Mouse (Mus musculus): ENCODE measurements around the gene Wdr62. TPM values are rescaled to one million over a fixed set of nuclear protein-coding genes. Genes with fewer than 3 reads are reported as not detected.
"Not testable (repeated sequence)": the region's sequence is repeated elsewhere in the genome, so short reads cannot be mapped to it uniquely, and the experiment has no call there.

Gene Wdr62
- polyA plus RNA-seq, 1 experiment from 2014 or later = 2.4 TPM

- no peak overlapping the region for H3K9ac ChIP-seq (ENCODE audit: low read length)
- H3K9me3 ChIP-seq (ENCODE audit: control insufficient read depth, low read length) = no peaks in the 10 kb centered on the region
- no peak overlapping the region for H3K4me3 ChIP-seq (ENCODE audit: low read depth, low read length)
- no peak overlapping the region for H3K27ac ChIP-seq (replicated peaks)
- H3K4me1 ChIP-seq (replicated peaks; ENCODE audit: control insufficient read depth, insufficient read depth) = no peaks in the 10 kb centered on the region
- DNase-seq (ENCODE audit: low spot score) (peak; percentile 42), ATAC-seq (ENCODE audit: low FRiP score, low TSS enrichment) (no peak)
- peak overlapping the region; percentile 20; the same call in 1 of the 2 replicates for H3K4me2 ChIP-seq (replicated peaks; ENCODE audit: low read depth)
- no peaks in the 10 kb centered on the region for H3K27me3 ChIP-seq (ENCODE audit: control insufficient read depth, insufficient read depth, low read length)
- TF ChIP-seq CTCF (IDR thresholded peaks at IDR 0.05; ENCODE audit: low read depth) (no peak), EP300 (optimal IDR thresholded peaks at IDR 0.05) (no peak)
- no peaks in the 10 kb centered on the region for H3K36me3 ChIP-seq (ENCODE audit: control insufficient read depth, insufficient read depth, low read length)
- WGBS = 38% methylated on average over 8 of the region's 8 CpGs
These were observed 75.8 kb downstream of the Wdr62 start for GRCm38 (mm10) chr7:30204380-30204779.

- TF ChIP-seq CTCF (IDR thresholded peaks at IDR 0.05; ENCODE audit: low read depth) (no peak), EP300 (optimal IDR thresholded peaks at IDR 0.05) (no peak)
- WGBS = 54% methylated on average over 11 of the region's 11 CpGs
- no peaks in the 10 kb centered on the region for H3K36me3 ChIP-seq (ENCODE audit: control insufficient read depth, insufficient read depth, low read length)
- H3K27me3 ChIP-seq (ENCODE audit: control insufficient read depth, insufficient read depth, low read length) = no peaks in the 10 kb centered on the region
- no peak overlapping the region for H3K27ac ChIP-seq (replicated peaks)
- DNase-seq (ENCODE audit: low spot score) (no peak), ATAC-seq (ENCODE audit: low FRiP score, low TSS enrichment) (no peak)
- no peak overlapping the region for H3K4me3 ChIP-seq (ENCODE audit: low read depth, low read length)
- H3K4me1 ChIP-seq (replicated peaks; ENCODE audit: control insufficient read depth, insufficient read depth) = no peaks in the 10 kb centered on the region
- no peak overlapping the region for H3K9ac ChIP-seq (ENCODE audit: low read length)
- no peak overlapping the region for H3K4me2 ChIP-seq (replicated peaks; ENCODE audit: low read depth)
- no peaks in the 10 kb centered on the region for H3K9me3 ChIP-seq (ENCODE audit: control insufficient read depth, low read length)
These were observed 77.1 kb downstream of the Wdr62 start for GRCm38 (mm10) chr7:30202895-30203690.

- H3K27ac ChIP-seq (replicated peaks); H3K4me1 ChIP-seq (replicated peaks; ENCODE audit: control insufficient read depth, insufficient read depth); H3K36me3 ChIP-seq (ENCODE audit: control insufficient read depth, insufficient read depth, low read length); H3K27me3 ChIP-seq (ENCODE audit: control insufficient read depth, insufficient read depth, low read length); H3K9ac ChIP-seq (ENCODE audit: low read length); H3K4me2 ChIP-seq (replicated peaks; ENCODE audit: low read depth); H3K9me3 ChIP-seq (ENCODE audit: control insufficient read depth, low read length); DNase-seq (ENCODE audit: low spot score); ATAC-seq (ENCODE audit: low FRiP score, low TSS enrichment); H3K4me3 ChIP-seq (ENCODE audit: low read depth, low read length): not testable (repeated sequence)
- WGBS = 84% methylated on average over 5 of the region's 5 CpGs
These were observed 79.6 kb downstream of the Wdr62 start for GRCm38 (mm10) chr7:30200661-30201060.

GRCm38 (mm10) chr7:30200200-30200599 lies 80.0 kb downstream of the Wdr62 start:
- no peaks in the 10 kb centered on the region for H3K9me3 ChIP-seq (ENCODE audit: control insufficient read depth, low read length)
- 78% methylated on average over 5 of the region's 5 CpGs for WGBS
- no peak for DNase-seq (ENCODE audit: low spot score)

DNA sequence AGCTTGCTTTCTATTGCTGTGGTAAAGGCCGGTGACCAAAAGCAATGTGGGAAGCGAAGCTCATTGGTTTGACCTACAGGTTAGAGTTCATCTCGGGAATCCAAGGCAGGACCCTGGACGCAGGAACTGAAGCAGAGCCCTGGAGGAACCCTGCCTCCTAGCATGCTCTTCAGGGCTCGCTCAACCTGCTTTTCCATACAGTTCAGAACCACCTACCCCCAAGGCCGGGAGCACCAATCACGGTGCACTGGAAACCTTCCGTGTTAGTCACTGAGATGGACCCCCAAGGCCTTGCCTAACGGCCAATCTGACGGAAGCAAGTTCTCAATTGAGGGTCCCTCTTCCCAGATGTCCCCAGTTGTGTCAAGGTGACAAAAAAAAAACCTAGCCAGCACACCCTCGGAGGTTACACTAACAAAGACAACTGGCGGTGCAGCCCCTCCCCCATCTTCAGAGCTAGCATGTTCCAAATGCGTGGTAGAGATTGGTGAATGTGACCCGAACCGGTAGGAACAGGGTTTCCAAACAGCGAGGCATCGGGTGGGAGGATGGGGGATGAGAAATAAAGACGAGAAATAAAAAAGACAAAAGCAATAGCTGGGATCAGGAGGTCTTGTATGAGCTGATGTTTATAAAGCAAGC lies 80.6 kb downstream of the Wdr62 start:
- no peaks in the 10 kb centered on the region for H3K4me1 ChIP-seq (replicated peaks; ENCODE audit: control insufficient read depth, insufficient read depth)
- DNase-seq (ENCODE audit: low spot score) (no peak), ATAC-seq (ENCODE audit: low FRiP score, low TSS enrichment) (no peak)
- H3K4me2 ChIP-seq (replicated peaks; ENCODE audit: low read depth) = no peak overlapping the region
- no peak overlapping the region for H3K4me3 ChIP-seq (ENCODE audit: low read depth, low read length)
- no peaks in the 10 kb centered on the region for H3K27me3 ChIP-seq (ENCODE audit: control insufficient read depth, insufficient read depth, low read length)
- no peak overlapping the region for H3K9ac ChIP-seq (ENCODE audit: low read length)
- no peak for TF ChIP-seq CTCF (IDR thresholded peaks at IDR 0.05; ENCODE audit: low read depth)
- TF ChIP-seq EP300 (optimal IDR thresholded peaks at IDR 0.05) = no peak
- no peaks in the 10 kb centered on the region for H3K9me3 ChIP-seq (ENCODE audit: control insufficient read depth, low read length)
- H3K27ac ChIP-seq (replicated peaks) = no peak overlapping the region
- WGBS = 75% methylated on average over 18 of the region's 18 CpGs
- no peaks in the 10 kb centered on the region for H3K36me3 ChIP-seq (ENCODE audit: control insufficient read depth, insufficient read depth, low read length)

More at GRCm38 (mm10) chr7:30200200-30200599, 80.0 kb downstream of the Wdr62 start:
- Histone ChIP-seq H3K4me1 (replicated peaks; ENCODE audit: control insufficient read depth, insufficient read depth) (no peaks in the 10 kb centered on the region), H3K4me2 (replicated peaks; ENCODE audit: low read depth) (no peak overlapping the region), H3K36me3 (ENCODE audit: control insufficient read depth, insufficient read depth, low read length) (no peaks in the 10 kb centered on the region), H3K9ac (ENCODE audit: low read length) (no peak overlapping the region), H3K27me3 (ENCODE audit: control insufficient read depth, insufficient read depth, low read length) (no peaks in the 10 kb centered on the region), H3K27ac (replicated peaks) (no peak overlapping the region), H3K4me3 (ENCODE audit: low read depth, low read length) (no peak overlapping the region)
- TF ChIP-seq CTCF (IDR thresholded peaks at IDR 0.05; ENCODE audit: low read depth) (no peak), EP300 (optimal IDR thresholded peaks at IDR 0.05) (no peak)
- no peak for ATAC-seq (ENCODE audit: low FRiP score, low TSS enrichment)

DNA sequence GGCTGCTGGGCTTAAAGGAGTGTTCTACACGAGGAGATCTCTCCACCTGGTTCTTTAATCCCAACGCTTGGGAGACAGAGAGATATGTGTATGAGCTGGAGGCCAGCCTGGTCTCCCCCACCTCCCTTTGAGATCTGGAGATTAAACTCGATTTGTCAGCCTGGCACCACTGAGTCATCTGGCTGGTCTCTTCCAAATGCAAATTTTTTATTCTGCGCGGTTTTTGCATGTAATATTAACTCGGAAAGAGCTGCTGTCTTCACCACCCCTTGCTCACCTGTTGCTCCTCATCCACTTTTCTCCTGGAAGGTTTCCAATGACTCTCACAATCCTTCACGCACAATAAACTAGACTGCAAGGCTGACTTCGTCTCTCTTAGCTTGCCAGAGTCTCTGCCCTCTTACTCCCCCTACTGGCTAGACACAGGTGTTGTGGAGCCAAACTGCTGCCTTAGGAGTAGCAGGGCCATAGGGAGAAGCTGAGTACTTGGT lies 81.7 kb downstream of the Wdr62 start, which contains the start of gene Capns1:
TSS of gene Capns1 (minus strand) at position 331 of the 491 bp plus-strand sequence.
- DNase-seq (ENCODE audit: low spot score) (peak; percentile 74), ATAC-seq (ENCODE audit: low FRiP score, low TSS enrichment) (peak; percentile 40; the same call in 1 of the 2 replicates)
- Histone ChIP-seq H3K9ac (ENCODE audit: low read length) (no peak within 1 kb of the TSS), H3K27ac (replicated peaks) (peak within 1 kb of the TSS; percentile 41; the same call in 1 of the 2 replicates), H3K4me1 (replicated peaks; ENCODE audit: control insufficient read depth, insufficient read depth) (no peaks in the 10 kb centered on the region), H3K27me3 (ENCODE audit: control insufficient read depth, insufficient read depth, low read length) (no peaks in the 10 kb centered on the region), H3K4me2 (replicated peaks; ENCODE audit: low read depth) (peak within 1 kb of the TSS; percentile 42), H3K4me3 (ENCODE audit: low read depth, low read length) (no peak within 1 kb of the TSS), H3K36me3 (ENCODE audit: control insufficient read depth, insufficient read depth, low read length) (no peaks in the 10 kb centered on the region), H3K9me3 (ENCODE audit: control insufficient read depth, low read length) (no peaks in the 10 kb centered on the region)
- TF ChIP-seq EP300 (optimal IDR thresholded peaks at IDR 0.05) (no peak), CTCF (IDR thresholded peaks at IDR 0.05; ENCODE audit: low read depth) (peak; percentile 95)
- 7% methylated on average over 8 of the region's 8 CpGs for WGBS
